Mouse (Mus musculus) kidney, adult 11 months (tissue): ENCODE data around the gene Tet1.
"Not testable (repeated sequence)": the region's sequence is repeated elsewhere in the genome, so short reads cannot be mapped to it uniquely, and the experiment has no call there.

ENCODE experiments used
- DNase-seq: peaks from one replicate; pipeline ENCODE4 v3.0.0; 2022

Gene Tet1

DNA sequence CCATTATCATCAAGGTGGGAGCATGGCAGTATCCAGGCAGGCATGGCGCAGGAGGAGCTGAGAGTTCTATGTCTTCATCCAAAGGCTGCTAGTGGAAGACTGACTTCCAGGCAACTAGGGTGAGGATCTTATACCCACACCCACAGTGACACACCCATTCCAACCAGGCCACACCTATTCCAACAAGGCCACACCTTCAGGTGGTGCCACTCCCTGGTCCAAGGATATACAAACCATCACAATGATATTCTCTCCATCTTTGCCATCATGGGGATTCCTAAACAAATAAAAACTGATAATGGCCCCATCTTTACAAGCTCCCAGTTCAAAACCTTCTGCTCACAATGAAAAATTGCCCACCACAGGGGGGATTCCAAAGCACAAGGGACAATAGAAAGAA, at the start of gene Tet1:
Gene Tet1 (minus strand): TSS at position 101 of the 400 bp plus-strand sequence.
- DNase-seq: not testable (repeated sequence)

DNA sequence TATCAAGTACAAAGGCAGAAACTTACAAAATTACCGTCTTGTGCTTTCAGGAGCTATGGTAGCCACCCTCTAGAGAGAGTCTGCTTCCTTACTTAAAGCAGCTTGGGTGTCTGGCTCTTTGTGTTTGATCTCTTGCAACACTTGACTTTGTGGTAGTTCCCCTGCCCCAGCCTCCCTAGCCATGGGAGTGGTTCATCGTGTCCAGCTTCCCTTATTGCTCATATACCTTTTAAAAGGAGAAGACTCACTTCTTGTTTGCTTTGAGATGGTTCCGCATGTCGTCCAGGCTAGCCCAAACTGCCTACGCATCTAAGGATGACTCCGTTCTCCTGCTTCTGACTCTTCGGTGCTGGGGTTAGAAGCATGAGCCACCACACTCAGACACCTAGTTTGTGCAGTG, 39.8 kb upstream of the Tet1 start:
- no peak for DNase-seq

DNA sequence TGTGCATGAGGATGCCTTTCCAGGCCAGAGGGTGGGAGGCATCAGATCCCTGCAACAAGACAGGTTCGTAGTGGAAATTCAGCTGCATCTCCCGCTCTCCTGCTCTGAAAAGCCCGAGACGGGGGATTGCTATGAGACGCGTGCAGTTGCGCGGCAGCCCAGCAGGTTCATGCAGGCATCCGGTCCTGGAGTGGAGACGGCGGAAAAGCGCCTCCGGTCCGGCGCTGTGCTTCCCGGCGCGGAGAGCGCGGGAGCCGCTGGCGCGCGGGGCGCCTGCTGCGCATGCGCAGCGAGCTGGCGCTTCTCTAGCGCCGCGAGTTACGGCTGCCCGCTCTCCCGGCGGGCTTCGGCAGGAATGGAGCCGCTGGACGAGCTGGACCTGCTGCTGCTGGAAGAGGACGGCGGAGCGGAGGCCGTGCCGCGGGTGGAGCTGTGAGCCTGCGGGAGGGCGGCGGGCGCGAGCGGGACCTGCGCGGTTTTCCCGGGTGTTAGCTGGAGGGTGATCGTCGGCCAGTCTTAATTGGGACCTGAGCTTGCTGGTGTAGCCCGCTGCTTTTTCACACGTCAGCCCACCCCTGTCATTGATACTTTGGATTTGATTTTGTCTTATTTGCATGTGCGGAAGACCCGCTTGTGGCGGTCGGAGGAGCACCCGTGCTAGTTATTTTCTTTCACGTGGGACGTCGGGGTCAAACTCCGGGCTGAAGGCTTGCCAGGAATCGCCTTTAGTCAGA, 38.1 kb upstream of the Tet1 start, which contains the start of gene Dna2:
Gene Dna2 (plus strand): TSS at position 289 of the 734 bp plus-strand sequence.
- peak; percentile 73 for DNase-seq

DNA sequence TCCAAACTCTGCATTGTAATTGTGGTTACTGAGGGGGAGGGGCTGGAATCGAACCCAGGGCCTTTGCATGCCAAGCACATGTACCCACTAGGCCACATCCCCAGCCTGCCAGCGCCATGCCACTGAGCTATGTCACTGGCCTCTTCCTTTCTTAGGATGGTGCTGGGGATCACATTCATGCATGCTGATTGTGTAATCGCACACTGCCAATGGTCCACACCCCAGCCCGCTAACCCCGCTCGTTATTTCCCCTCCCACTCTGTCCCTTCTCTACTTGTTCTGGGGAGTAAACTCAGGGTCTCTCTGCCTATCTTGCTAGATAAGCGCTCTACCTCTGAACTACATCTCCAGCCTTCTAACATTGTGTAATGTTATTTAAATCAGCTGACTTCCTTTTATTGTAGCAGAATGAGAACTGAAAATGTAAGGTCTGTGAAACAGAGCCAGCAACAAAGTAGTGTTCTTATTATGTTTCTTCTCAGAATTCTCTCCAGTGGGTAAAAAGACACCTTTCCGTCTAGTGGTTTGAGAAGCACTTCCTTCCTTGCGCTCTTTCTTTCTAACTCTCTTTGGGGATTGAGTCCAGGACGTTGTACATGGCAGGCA, 36.3 kb upstream of the Tet1 start:
- DNase-seq: no peak

DNA sequence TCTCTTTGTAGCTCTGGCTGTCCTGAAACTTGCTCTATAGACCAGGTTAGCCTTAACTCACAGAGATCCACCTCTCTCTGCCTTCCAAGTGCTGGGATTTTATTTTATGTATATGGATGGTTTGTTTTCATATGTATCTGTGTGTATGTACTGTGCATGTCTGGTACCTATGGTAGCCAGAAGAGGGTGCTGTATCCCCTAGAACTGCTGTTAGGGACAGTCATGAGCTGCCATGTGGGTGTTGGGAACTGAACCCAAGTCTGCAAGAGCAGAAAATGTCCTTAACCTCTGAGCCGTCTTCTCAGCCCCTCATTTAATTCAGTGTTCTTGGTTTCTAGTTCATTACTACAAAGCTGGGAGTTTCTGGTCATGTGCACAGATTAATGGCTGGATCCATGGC, 23.6 kb upstream of the Tet1 start:
- DNase-seq: no peak

DNA sequence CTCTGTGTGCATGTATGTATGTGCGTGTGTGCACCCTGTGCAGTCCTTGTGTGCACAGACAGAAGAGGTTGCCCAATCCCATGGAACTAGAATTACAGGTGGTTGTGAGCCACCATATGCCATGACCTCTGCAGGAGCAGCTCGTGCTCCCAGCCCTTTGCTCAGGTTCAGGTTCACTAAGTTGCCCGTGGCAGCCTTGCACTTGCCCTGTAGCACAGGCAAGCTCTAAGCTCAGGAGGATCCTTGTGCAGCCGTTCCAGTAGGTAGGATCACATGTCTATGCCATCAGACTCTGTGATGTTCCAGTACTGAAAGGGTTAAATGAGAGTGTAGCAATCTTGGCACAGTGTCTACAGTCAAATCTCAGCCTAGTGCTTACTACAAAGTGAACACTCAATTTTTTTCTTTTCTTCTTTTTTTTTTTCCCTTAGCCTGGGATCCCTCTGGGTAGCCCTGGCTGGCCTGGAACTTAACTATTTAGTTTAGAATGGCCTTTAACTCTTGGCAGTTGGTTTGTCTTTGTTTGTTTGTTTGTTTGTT, 15.4 kb upstream of the Tet1 start:
- peak; percentile 81 for DNase-seq

DNA sequence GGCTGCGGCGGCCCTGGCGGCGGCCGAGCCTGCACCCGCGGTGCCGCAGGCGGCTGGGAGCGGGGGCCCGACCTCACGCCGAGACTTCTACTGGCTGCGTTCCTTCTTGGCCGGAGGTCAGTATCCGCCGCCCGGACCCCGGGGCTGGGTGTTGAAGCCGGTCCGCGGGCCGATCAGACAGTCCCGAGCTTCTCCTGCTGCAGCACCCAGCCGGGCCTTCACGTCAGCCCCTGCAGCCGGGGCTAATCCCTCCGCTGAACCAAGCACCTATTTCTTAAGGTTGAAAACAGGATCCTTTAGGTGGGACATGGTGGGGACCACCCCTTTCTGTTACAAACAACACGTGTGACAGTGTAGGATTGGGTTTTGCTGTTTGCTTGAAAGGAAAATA, 12.0 kb upstream of the Tet1 start:
- DNase-seq: no peak

DNA sequence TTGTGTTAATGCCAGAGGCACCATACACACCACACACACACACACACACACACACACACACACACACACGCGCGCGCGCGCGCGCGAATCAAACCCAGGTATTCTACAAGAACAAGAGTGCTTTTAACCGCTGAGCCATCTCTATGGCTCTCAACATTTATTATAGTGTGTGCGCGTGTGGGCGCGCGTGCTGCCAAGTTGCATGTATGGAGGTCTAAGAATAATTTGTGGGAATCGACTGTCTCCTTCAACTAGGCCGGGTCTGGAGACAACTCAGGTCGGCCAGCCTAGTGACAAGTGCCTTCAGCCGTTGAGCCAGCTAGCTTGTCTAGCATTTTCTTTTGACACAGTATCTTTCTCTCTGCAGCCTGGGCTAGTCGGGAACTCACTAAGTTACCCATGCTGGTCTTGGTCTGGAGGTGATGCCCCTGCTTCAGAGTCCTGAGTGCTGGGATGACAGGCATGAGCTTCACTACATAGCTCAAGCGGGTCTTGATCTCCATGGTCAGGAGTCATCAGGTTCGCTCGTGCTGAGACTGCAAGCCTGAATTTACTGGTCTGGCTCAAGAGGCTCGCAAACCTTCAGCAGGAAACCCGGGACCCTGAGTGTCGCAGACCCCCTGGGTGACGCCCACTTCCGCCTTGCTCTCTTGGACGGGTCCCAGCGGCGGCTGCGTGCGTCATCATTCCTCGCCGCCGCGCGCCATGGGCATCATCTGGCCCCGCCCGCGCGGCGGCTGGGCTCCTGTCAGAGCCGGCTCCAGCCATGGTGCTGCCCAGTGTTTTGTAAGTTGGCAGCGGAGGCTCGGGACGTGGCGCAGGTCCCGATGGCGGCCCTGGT, 11.3 kb upstream of the Tet1 start, which contains the start of gene Slc25a16:
Gene Slc25a16 (plus strand): TSS at position 709 of the 841 bp plus-strand sequence.
- DNase-seq: peak; percentile 89

DNA sequence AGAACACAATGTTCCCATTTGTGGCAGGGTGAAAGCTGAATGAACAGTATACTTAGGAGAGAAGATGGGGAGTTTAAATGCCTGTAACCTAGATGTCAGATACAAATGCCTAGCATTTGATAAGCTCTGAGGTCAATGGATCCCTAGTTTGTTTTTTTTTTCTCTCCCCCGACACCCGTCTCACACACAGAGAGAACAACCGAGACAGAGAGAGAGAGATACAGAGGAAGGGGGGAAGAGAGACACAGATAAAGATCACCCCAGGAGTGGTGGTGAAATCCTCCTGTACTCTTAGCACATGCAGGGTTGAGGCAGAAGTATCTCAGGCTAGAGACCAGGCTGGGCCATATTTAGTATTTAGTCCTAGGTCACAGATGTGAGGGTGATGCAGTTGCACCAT, 10.2 kb upstream of the Tet1 start:
- no peak for DNase-seq

DNA sequence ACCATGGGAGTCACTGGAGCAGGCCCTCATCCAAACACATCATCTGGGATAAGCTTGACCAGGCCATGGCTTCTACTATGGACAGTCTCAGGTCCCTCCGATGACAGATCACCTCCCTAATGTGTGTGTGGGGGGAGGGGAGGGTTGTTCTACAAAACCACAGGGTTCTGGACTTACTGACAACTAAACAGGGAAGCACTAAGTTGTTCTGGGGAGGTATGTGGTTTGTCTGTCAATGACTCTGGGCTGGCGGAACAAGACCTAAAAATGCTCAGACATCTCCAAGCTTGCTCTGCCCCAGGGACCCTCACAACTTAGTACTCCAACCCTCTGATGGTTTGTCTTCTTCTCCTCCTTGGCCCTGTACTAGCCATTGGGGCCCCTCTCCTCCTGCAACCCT, 2.3 kb upstream of the Tet1 start:
- no peak for DNase-seq

DNA sequence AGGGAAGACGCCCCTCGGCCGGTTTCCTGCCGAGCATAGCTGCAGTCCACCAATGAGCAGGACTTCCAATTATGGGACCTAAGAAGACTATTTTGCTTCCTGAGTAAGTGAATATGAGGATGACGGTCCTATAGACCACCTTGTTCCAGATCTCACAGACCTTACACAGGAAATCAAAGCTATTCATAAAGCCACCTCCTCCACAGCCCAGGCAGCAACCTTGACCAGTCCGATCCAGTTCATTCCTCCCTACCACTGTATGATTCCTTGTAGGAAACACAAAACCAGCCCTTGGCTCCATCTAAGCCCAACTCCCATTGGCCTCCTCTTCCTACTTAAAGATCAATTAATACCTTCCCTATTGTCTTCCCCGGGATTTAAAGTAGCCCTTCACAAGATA, 2.5 kb downstream of the Tet1 start:
- no peak for DNase-seq

DNA sequence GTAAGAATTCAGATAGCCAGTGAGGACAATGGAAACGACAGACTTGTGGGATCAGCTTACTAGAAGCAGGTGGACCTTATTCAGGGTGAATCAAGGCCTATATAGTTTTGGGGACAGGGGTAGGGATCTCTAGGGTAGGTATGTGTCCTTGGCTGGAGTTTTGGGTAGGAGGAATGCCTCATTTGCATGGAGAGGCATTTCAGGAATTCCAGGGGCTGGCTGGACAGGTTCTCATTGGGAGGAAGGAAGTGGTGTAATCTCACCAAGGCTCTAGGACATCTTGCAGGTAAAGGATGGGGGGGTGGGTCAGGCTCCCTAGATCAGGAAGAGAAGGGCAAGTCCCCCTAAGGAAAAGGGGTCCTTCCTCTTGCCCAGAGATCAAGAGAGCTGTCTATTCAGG, 6.0 kb downstream of the Tet1 start:
- peak; percentile 14 for DNase-seq

DNA sequence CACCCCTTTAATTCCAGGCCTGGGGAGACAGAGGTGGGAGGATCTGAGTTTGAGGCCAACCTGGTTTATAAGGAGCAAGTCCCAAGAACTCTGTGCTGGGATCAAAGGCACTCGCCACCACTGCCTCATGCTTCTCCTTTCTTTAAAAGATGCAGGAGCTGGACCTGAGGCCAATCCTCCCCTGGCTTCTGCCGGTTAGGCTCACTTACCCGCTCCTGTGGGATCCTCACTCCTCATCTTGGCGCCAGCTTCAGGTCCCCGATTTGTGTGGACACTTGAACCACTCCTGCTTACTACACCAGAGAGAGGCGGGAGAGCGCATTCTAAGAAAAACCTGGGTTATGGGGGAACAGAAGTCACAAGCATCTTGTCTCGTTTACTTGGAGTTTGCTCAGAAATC, 7.0 kb downstream of the Tet1 start:
- no peak for DNase-seq

DNA sequence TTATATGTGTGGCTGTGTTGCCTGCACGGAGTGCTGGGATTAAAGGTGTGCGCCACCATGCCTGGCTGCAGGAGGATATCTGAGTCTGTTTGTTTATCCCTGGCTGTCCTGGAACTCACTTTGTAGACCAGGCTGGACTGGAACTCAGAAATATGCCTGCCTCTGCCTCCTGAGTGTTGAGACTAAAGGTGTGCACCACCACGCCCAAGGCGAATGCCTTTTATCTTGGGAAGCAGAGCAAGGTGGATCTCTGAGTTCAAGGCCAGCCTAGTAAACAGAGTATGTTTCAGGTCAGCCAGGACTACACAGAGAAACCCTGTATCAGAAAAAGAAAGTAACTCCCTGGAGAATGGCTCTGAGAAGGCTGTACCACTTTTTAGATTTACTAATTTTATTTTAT, 8.7 kb downstream of the Tet1 start:
- DNase-seq: no peak

DNA sequence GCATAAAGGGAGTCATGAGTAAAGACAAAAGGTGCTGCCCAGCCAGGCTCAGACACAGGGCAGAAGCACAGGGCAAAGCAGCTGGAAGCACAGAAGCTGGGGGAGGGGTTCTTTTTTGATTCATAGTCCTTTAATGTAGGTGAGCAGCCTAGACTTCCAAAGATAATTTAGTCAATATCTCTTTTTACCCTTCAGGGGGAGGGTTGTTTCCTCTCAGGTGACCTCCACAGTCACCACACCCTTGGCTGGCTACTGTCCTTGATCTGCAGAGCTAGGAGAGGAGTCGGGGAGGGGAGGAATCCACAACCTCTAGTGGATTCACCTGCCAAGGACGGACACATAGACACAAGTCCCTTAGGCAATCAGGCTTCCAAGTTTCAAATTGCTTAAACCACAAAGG, 10.7 kb downstream of the Tet1 start:
- no peak for DNase-seq

DNA sequence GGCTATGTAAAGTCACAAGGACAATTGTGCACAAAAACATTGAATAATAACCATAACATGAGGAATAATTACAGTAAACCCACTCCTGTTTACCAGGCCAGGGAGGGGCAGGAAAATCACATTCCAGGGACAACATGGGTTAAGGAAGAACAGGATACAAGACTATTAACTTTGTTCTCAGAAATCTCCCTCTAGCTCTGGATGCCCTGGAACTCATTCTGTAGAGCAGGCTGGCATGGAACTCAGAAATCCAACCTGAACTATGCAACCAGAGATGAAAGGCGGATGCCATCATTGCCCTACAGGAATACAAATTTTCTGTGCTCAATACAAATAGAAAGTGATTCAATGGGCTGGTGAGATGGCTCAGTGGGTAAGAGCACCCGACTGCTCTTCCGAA, 11.4 kb downstream of the Tet1 start:
- no peak for DNase-seq

DNA sequence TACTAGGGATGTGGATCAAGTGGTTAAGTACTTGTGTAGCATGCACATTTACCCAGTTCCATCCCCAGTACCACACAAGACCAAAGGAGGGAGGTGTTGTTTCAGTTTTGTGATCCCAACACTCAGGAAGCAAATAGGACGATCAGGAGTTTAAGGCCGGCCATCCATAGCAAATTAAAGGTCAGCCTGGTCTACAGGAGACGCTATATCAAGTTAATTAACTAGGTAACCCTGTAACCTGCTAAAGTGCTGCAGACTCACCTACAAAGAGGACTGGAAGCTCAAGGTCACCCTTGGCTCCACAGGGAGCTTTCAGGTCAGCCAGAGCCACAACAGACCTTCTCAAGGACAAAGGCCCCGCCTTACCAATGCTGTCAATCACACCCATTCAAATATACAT, 12.0 kb downstream of the Tet1 start:
- DNase-seq: peak; percentile 34

DNA sequence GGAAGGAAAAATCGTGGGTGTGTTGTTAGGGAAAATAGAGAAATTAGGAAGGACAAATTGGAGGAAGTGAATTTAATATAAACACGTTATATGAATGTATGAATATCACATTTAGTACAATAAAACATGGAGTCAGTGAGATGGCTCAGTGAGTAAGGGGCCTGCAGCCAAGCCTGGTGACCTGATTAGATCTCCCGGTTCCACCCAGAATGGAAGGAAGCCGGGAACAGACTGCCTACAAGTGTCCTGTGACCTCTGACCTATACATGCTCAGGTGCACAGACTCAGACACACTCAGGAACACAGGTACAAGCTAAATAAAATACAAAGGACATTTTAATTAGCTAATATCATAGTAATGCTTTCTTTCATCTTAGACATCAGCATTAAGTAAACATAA, 12.8 kb downstream of the Tet1 start:
- no peak for DNase-seq

DNA sequence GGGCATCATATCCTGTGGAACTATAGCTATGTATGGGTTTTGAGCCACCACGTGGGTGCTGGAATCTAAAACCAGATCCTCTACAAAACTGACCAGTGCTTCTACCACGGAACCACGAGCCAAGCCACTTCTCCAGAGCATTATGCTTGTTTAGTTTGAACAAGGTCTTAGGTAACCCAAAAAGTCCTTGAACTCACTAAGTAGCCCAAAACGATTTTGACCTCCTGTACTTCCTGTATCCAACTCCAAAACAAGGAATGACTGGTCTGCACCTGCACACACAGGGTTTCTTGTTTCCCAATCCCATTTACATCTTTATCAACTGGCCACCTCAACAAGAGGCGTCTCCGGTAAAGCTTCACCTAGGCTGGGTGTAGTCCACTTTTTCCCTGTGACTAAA, 13.4 kb downstream of the Tet1 start:
- no peak for DNase-seq

DNA sequence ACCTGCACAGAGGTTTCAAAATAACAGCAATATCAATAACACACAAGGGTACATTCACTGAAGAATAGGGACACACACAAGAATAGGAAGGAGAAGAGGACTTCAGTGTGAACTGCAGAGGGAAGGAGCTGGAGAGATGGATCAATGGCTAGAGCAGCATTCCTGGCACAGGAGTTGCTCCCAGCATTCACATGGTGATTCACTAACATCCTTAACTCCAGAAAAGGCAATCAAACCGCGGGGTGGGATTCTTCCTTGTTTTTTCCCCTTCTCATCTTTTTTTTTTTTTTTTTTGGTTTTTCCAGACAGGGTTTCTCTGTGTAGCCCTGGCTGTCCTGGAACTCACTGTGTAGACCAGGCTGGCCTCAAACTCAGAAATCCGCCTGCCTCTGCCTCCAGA, 14.3 kb downstream of the Tet1 start:
- DNase-seq: no peak

DNA sequence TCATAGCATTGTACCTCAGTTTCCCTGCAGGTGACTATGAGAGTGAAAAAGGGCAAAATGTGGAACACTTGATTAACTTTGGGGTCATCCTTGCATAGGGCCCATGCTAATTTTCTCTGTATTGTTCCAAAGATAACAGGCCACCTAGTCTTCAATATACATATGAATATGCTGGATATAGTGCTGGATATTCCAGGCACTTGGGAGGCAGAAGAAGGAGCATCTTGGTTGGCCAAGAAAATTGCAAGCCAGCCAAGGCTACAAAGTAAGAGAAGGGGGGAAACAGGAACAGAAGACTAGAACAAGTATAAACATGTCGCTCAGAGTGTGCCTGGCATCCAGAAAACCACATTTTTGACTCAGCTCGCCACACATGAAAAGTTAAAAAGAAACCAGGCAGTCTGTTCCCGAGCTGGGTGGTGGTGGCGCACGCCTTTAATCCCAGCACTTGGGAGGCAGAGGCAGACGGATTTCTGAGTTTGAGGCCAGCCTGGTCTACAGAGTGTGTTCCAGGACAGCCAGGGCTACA, 15.4 kb downstream of the Tet1 start:
- DNase-seq: no peak

DNA sequence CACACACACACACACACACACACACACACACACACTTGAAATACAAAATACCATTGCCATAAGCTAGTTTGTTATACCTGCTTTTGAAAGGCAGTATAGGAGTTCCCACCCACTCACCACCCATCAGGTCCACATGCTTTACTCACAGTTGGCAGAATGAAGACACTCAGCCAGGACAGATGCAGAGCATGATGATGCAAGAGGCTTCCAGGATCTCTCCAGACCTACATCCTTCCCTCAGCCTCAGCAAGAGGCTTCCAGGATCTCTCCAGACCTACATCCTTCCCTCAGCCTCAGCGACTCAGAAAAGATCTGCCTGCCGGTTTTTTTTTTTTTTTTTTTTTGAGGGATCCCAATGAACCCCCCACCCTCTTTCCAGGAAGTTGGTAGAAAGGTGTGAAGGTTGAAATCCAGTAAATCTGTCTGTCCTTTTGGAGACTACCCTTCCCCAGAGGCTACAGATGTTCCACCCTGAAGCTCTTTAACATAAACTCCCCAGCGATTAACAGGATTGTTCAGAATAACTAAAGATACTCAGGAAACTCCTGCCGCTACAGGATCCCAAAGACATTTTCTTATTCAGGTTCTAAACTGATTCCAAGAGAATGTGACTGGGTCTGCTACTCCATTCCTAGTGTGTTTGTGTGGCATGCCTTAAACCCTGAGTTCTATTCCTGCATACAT, 16.1 kb downstream of the Tet1 start:
- no peak for DNase-seq

DNA sequence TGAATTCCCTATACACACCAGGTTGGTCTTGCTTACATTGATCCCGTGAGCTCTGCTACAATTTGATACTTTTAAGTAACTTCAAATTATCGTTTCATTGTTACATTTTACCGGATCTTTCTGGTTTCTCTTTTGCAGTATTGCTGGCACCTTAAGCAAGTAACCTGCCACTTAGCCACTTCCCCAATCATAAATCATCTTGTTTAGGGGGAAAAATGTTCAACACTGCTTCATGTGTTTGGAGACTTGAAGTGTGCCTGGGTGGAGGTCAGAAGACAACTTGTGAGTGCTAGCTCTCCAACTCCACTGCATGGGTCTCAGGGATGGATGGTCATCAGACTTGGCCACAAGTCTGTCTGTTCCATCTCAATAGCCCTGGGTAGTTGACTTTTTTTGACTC, 17.8 kb downstream of the Tet1 start:
- DNase-seq: no peak
